Mouse (Mus musculus) neutrophil, adult 83 days (primary cell): ENCODE results near the gene Sfxn3. TPM values are rescaled to one million over a fixed set of nuclear protein-coding genes. Genes with fewer than 3 reads are reported as not detected.

Experiments used
- total RNA-seq, 2 experiments: library from RNA; stranded (reverse); gene quantifications; one replicate each; pipeline ENCODE4 v1.2.4; 2023

Sfxn3 gene
- 10 to 100 TPM; 13.6 to 17.1 TPM for total RNA-seq

DNA sequence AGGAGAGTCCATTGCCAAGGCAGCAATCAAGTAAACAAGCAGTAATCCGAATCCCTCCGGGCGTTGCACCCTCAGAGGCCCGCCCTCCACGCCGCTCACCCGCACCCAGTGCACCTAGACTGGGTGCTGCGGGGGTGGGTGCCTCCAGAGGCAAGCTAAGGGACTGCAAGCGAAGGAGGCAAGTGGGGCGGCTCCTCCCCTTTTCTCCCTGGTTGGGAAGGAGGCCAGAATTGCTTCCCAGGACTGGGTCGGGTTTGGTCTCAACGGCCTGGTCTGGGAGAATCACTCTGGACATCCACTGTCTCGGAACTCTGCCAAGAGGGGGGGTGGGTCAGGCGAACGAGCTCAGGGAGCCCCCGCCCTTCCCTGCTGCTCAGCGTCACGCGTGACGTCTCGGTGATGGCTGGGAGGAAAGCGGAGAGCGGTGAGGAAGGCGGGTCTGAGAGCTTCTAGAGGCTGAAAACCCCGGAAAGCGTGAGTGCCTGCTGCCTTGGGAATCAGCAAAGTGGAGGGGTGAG, at the start of gene Sfxn3:
Gene Sfxn3, plus strand, starts transcription at position 87 of the 518 bp plus-strand sequence.

DNA sequence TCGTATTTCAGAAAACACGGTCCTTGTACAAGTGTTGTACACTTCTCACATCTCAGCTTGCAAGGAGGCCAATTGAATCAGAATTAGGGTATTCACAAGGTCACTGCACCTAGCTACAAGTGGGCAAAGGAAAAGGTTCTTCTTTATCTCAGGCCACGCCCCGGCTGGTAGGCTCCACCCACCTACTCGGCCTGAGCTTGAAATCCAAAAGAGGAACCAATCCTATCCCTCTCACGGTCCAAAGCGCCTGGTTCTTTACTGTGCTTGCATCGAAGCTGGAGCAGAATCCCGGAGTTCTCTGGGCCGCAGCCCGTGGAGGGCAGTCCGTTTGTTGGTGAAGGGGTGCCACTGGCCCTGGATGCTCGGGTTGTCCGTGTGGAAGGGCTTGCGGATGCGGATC, 41.9 kb upstream of the Sfxn3 start, which contains the start of gene Twnk:
Gene Twnk, plus strand, starts transcription at position 220 of the 400 bp plus-strand sequence.

DNA sequence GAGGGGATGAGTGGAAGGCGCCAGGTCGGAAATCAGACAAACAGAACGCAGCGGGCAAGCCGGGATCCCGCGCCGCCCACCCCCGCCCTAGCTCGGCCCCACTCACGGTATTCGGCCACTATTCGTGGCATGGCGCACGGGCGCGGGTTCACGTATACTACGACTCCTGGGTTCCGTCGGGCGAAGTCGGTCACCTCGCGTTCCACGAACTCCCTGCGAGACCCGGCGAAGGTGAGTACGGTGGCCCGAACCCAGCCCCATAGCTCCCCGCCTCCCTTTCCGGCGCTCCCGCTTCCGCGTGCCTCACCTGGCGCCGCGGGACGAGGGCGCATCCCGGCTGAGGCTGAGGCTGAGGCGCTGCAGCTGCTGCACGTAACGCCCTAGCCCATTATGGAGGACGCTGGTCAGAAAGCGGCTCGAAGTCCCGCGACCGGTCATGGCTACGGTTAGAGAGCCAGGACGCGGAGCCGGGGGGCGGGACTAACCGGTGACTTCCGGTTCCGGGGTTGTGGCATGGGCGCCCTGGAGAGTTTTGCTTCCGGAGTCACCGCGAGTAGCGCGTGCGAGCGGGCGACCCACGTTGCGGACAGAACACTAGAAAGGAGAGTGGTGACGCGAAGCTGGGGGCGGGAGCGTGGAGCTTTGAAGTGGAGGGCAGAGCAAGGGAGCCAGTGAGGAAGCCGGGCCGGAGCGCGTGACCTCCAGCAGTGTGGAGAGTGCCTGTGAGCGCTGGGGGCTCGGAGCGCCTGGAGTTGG, 41.2 kb upstream of the Sfxn3 start, which contains the start of gene Mrpl43:
Gene Mrpl43, minus strand, starts transcription at position 486 of the 756 bp plus-strand sequence.

DNA sequence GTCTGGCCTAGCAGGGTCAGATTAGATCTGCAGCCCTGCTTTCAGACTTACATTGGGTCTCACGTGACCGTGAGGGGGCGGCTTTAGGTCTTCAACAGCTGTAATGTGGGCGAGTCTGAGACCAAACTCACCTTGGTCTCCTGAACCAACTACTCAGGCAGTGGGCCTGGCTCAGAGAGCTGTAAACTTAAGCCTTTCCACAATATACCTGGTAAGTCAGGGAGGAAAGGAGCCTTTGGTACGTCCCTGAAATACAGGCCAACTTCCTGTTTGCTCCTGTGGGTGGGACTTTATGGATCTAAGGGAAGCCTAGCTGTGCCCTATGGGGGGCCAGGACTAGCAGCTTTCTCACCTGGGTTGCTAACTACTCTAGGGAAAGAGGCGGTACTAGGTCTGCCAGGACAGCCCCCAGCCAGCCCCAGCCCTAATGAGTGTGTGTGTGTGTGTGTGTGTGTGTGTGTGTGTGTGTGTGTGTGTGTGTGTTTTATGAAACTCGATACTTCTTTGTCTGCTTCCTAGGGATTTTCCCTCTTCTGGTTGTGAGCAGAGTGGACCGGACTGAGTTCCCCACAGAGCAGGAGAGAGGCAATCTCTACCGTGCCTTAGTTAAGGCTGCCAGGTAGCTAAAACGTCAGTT, 32.9 kb upstream of the Sfxn3 start, which contains the start of gene Lzts2:
Gene Lzts2, plus strand, starts transcription at position 80 of the 637 bp plus-strand sequence.

DNA sequence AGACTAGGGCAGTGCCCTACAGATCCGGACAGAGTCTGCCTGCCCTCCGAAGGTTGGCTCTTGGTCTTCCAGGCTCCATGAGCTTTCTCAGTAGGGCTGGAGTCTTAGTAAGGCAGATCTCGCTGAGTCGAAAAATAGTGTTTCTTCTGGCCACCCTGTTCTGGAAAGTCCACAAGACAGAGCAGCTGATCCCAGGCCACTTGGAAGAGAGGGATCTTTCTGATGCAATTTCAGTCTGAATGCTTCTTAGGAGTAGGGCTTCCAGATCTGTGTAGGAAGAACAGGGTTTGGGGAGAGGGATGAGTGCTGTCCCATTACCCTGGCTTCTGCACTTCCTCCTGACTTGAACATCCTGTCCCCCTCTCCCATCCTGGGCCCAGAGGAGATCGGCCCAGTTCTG, 1.7 kb upstream of the Sfxn3 start, which contains the start of gene Pdzd7:
Gene Pdzd7, minus strand, starts transcription at position 67 of the 400 bp plus-strand sequence.

DNA sequence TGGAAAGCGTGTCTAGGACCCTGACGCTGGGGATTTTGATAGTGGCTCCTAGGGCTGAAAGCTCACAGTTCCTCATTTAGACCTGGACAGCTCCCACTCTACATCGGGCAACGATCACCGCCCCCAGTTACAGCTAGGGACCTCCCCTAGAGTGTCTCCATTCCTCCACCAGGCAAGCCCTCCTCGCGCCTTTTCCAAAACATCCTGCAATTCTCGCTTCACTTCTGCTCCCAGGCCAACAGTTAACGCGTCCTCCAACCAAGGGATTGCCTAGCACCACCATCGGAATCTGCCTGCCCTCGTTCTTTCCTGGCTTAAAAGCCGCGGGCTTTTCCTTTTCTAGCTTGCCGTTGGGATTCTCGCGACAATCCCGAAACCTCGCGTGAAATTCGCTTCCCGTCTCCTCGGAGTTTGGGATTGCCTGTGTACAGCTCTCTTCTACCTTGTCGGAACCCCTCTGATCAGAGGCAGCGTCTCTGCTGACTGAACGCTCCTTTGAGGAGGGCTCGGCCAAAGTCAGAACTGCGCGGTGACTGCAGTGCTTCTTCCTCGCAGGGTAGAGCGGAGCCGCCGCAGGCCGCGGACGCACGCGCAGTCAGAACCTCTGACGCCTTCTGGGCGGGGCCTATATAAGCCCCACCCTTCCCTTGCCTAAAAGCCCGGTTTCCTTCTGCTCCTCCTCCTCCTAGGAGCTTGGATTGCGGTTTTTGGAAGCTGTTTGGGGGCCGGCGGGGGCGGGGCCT, 27.4 kb downstream of the Sfxn3 start, which contains the start of gene Kazald1:
Gene Kazald1, plus strand, starts transcription at position 662 of the 743 bp plus-strand sequence.

Other genes starting within 250 kb of the Sfxn3 start
- gene Slf2, start 116.4 kb upstream of the Sfxn3 start, total RNA-seq: 10 to 100 TPM; 25.6 to 26.8 TPM
- gene Sema4g, start 58.4 kb upstream of the Sfxn3 start, total RNA-seq: under 1 TPM; 0.11 to 0.28 TPM
- gene Twnk, start 41.8 kb upstream of the Sfxn3 start, total RNA-seq: 1 to 10 TPM; 5.0 to 5.9 TPM
- 10 to 100 TPM; 25.1 to 25.4 TPM for gene Mrpl43, start 41.1 kb upstream of the Sfxn3 start, total RNA-seq
- under 1 TPM; 0.37 to 0.49 TPM for gene Lzts2, start 33.1 kb upstream of the Sfxn3 start, total RNA-seq
- not detected for gene Pdzd7, start 1.8 kb upstream of the Sfxn3 start, total RNA-seq
- gene Kazald1, start 27.7 kb downstream of the Sfxn3 start, total RNA-seq: 1 to 10 TPM in 1 of 2 experiments, under 1 TPM in 1; 0.57 to 1.3 TPM
- gene Tlx1, start 103.2 kb downstream of the Sfxn3 start, total RNA-seq: not detected
- gene Lbx1, start 188.3 kb downstream of the Sfxn3 start, total RNA-seq: not detected